In genomic region chr8:58534631-58535030, GRCm38 (mm10) we compare ENCODE assay signal across 17 mouse cellular contexts.
"Had no signal": no experiment of that assay in that cellular context is flagged by ENCODE, and none has a peak within 500 bp of the region (broad histone marks: within the 10 kb centered on the region; RNA-seq: fewer than 3 reads in every experiment).

No protein-coding gene starts in this region.

- DNase-seq: kidney, adult 11 months; kidney, adult 9 months; kidney, postnatal 36 days; layer of hippocampus, adult 9-11 months; layer of hippocampus, postnatal 36 days; liver; liver, embryonic 13.5 days; lung, adult 18-20 months; midbrain, embryonic 14.5 days; right cerebral cortex, adult 18-20 months; right cerebral cortex, postnatal 25 days; thymus, postnatal 4 days had no signal

- H3K27me3 ChIP-seq: limb, embryonic 12.5 days; liver, embryonic 13.5 days; neural tube, embryonic 15.5 days had no signal

- H3K4me3 ChIP-seq: limb, embryonic 12.5 days; liver, embryonic 13.5 days; midbrain, embryonic 10.5 days; myocyte; neural tube, embryonic 15.5 days had no signal

- H3K4me1 ChIP-seq: limb, embryonic 12.5 days; liver, embryonic 13.5 days; midbrain, embryonic 10.5 days; neural tube, embryonic 15.5 days had no signal

- H3K27ac ChIP-seq: kidney, postnatal 0 days; limb, embryonic 12.5 days; liver, embryonic 13.5 days; midbrain, embryonic 10.5 days; neural tube, embryonic 15.5 days had no signal
